Mouse (Mus musculus): ENCODE results near the gene Scand1.

The Scand1 gene

DNA sequence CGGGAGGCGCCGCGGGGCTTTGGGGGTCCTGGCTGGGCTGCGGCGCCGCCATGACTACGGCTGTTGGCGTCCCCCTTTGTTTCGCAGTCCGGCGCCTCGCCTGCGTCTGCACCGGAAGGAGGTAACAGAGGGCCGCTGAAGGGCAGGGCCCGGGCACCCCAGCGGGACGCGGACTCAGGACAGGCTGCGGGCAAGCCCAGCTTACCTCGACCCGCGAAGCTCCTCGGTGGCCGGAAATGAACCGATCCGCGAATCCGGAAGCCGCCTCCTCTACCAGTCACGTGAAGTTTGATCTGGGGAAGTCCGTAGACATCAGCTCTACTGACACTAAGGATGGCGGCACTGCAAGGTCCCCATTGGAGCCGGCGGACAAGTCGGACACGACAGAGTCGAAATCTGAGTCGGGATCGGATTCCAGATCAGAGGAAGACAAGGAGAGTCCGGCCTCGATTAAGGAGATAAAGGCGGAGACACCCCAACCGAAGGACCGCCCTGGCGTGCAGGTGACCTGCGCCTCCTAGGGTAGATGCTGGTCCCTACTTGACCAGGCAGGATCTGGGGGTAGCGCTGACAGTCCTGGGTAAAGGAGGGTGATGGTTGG lies at the start of gene Scand1, which contains the start of gene Cnbd2:
Gene Scand1, minus strand, starts transcription at position 408 of the 601 bp plus-strand sequence.
Gene Cnbd2, plus strand, starts transcription at position 3 of the 601 bp plus-strand sequence.
- DNase-seq, result peak; percentile 85

GRCm38 (mm10) chr2:156356031-156356430 lies 43.5 kb upstream of the Scand1 start:
- DNase-seq, result peak; percentile 18

DNA sequence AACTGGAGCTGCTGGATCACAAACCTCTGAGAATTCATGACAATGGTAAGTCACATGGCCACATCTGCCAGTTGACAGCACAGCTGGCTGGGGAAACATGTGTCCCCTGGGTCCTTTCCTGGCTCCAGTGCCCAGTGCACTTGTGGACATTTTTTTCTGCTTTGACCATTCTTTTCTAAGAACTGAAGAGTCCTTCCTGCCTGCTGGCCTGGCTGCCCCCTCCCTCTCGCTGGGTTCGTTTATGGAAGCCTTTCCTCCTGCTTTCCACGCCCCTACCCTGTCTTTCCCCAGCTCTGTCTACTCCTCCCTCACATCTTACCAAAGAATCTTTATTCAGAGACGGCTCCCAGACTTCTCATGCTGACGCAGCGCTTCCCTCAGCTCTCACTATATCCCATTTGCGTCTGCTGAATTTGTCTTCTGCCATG lies 40.8 kb upstream of the Scand1 start:
- DNase-seq, result peak; percentile 5

DNA sequence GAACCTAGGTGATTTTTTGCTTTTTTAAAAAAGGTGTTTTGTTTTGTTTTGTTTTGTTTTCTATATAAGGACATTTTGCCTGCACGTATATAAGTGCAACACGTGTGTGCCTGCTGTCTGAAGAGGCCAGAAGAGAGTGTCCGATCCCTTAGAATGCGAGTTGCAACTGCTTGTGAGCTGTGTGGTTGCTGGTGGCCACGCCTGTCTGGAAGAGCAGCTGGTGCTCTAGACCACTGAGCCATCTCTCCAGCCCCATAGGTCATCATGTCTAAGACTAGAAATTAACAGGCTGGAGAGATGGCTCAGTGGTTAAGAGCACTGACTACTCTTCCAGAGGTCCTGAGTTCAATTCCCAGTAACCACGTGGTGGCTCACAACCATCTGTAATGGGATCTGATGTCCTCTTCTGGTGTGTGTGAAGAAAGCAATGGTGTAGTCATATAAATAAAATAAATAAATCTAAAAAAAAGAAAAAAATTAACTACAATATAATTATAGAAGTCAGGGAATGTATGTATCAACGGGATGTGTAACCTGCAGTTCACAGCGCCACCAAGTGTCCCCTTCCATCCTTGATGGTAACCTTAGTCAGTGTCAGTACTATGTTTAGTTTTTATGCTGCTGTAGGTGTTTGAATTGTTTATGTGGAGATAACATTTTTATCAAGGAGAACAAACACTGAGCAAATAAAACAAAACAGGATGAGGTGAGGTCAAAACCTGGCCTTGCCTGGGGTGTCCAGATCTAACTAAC lies 40.1 kb upstream of the Scand1 start:
- peak; percentile 24 for DNase-seq

DNA sequence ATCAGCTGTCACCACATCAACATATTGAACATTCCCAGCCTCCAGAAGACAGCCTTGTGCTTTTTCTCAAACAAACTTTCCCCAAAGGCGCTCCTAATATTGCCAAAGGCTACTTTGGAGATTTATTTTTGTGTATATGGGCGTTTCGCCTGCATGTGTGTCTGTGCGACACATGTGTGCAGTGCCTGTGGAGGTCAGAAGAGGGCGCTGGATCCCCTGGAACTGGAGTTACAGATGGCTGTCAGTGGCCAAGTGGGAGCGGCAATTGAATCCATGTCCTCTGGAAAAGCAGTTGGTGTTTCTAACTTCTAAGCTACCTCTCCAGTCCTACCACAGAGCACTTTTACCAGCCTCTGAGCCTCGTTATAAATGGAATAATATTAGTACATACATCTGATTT lies 38.7 kb upstream of the Scand1 start:
- DNase-seq, result peak; percentile 5

DNA sequence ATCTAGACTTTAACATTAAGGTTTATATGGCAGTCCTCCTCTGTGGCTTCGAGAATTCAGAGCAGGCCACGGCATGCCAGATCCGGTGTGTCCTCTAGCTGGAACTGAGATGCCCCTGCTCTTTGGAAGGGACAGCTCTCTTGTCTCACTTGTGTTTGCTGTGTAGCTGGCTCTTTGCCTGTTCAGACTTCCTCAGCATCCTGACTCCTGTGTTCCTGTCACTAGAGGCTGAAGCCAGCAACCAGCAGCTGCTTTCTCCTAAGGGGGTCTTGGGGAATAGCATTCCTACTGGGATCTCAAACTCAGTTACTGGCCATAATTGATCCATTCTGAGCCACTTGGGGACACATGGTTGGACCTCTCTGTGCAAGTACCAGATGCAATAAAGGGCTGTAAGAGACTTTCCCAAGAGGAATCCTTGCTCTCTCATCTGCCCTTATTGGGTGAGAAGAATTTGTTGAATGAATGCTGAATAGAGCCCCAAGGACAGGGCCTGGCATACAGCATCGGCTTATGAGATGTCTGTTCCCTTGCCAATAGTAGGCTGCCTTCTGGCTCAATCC lies 36.9 kb upstream of the Scand1 start:
- no peak for DNase-seq

DNA sequence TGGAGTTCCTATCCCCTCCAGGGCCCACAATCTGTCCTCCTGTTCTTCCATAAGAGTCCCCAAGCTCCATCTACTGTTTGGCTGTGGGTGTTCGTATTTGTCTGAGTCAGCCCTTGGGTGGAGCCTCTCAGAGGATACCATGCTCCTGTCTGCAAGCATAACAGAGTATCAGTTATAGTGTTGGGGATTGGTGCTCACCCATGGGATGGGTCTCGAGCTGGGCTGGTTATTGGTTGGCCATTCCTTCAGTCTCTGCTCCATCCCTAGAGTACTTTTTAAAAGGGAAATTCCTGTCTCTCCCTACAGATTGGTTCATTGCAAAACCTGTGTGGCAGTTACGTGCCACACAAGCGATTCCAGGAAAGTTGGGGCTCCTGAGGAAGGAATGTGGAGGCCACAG lies 36.3 kb upstream of the Scand1 start:
- no peak for DNase-seq

DNA sequence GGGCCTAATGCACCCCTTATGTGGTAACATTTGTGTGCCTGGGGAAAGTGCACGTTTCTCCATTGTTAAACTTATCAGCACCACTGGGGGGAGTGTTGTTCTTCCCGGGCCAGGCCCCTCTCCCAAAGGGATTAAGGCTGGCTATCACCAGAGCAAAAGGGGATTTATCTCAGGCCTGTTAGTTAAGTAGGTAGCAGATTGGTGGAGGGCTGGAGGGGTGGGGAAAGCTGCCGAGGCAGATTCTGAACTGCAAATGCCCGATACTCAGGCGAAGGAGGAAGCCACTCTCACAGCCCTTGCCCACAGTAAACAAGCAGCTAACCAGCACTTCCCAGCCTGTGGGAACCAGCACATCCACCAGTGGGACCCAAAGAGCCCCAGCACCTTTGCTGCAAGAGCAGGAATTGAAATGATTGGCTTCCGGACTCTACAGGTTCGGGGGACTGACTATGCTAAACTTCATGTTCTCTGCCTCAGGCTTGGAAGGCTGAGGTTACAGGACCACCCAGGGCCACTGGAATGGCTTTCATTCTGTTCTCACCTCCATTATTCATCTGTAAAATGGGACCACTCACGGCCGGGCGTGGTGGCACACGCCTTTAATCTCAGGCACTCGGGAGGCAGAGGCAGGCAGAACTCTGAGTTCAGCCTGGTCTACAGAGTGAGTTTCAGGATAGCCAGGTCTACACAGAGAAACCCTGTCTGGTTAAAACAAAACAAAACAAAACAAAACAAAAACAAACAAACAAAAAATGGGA lies 32.5 kb upstream of the Scand1 start:
- DNase-seq, result peak; percentile 52

DNA sequence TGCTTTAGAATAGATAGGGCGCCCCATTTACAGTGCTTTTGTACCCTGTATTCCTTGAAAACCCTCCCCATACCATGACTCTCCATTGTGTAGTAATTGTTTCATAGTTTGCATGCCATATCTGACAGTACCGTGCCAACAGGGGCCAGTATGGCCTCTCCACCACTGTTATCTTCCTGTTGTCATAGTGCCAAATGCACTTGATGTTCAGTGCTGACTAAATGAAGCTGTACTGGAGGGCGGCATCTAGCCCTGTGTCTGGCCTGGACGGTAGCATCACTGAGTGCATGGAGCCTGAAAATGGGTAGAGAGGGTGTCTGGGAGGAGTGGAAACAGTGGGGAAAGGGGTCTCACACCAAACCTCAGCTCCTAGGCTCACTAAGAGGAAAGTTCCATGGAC lies 27.6 kb upstream of the Scand1 start:
- no peak for DNase-seq

DNA sequence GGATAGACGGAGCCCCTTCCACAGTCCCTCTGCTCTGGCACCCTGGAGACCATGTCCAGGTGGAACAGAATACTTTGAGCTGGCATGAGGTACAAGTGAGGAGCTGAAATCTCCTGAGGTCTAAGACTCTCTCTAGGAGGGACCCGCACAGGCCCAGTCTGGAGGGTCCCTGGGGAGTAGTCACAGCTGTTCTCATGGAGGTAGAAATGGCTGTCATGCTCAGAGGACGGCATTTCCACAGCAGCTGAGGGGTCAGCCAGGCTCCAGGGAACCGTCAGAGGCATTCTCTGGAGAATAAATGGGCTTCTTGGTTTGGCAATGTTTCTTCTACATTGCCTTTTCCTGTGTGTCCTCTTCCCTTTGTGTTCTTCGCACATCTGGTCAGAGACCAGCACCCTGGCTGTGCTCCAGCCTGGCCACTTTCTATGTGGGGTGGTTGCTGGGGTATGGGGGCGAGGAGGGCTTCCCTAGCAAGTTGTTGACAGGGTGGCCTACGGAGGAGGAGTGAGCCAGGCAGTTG lies 19.0 kb upstream of the Scand1 start:
- DNase-seq, result no peak

- DNase-seq, result no peak
These were observed 18.2 kb upstream of the Scand1 start for GRCm38 (mm10) chr2:156330681-156331080.

GRCm38 (mm10) chr2:156324681-156325080 lies 12.2 kb upstream of the Scand1 start:
- DNase-seq, result peak; percentile 65

- peak; percentile 33 for DNase-seq
These were observed 11.6 kb upstream of the Scand1 start for GRCm38 (mm10) chr2:156324116-156324588.

- no peak for DNase-seq
These were observed 9.0 kb upstream of the Scand1 start for GRCm38 (mm10) chr2:156321538-156321937.

- DNase-seq, result no peak
These were observed 6.0 kb upstream of the Scand1 start for GRCm38 (mm10) chr2:156318491-156318890.

GRCm38 (mm10) chr2:156314811-156315210 lies 2.3 kb upstream of the Scand1 start:
- DNase-seq, result no peak

- DNase-seq, result no peak
These were observed 649 bp upstream of the Scand1 start for GRCm38 (mm10) chr2:156313153-156313552.

- peak; percentile 68 for DNase-seq
These were observed 638 bp downstream of the Scand1 start for GRCm38 (mm10) chr2:156311841-156312291.

DNA sequence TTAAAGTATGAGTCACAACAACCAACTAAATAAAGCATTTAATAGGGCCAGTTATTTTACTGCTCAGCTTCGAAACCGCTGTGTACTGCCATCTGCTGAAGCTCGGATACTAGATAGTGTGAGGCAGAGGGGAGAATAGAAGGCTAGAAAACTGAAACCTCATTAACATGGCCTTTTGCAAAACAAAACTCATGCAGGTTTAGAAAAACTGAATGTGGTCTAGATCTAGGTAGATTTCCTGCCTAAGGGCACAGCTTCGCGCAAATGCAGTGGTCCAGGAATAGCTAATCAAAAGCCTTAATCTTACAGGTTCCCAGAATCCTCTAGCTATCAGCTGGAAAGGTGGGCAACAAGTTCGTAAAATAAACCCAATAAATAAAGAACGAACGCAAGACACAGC lies 1.1 kb downstream of the Scand1 start:
- DNase-seq, result no peak

DNA sequence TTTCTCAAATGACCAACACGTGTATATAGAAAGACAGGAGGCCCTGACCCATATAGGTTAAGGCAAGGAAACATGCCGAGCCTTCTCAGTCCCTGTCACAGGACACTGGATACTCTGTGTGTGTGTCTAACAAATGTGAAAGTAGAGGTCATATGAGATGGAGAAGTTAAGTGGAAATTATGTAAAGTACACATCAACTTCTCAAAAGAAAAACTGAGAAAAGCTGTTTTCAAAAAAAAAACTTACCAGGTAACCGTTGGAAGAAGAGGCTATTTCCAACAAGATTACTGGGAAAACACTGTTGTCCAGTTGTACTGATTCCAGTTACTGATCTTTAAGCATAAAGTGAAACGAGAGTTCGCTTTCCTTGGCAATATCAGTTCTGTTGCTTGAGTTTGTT lies 1.6 kb downstream of the Scand1 start:
- no peak for DNase-seq

GRCm38 (mm10) chr2:156310455-156310854 lies 2.0 kb downstream of the Scand1 start:
- DNase-seq, result no peak

- DNase-seq, result no peak
These were observed 2.6 kb downstream of the Scand1 start for GRCm38 (mm10) chr2:156309948-156310347.

DNA sequence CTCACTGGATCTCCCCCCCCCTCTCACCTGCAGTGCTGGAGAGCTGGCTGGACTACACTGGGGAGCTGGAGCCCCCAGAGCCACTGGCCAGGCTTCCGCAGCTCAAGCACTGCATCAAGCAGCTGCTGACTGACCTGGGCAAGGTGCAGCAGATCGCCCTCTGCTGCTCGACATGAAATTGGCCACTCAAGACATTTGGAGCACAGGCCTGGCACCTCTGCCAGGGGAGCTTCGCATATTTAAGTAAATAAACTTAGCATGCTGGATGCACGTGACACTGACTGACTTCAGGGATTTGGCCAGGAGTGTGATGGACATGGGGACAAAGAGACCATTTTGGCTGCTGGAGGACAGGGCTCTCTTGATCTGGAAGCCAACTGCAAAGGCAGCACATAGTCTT lies 5.2 kb downstream of the Scand1 start:
- peak; percentile 17 for DNase-seq

All from lung, postnatal 14 days (tissue).